Mouse (Mus musculus): ENCODE measurements around the gene Olfr267. TPM values are rescaled to one million over a fixed set of nuclear protein-coding genes. Genes with fewer than 3 reads are reported as not detected.

Gene Olfr267
- not detected in 2 replicates for polyA plus RNA-seq (2016; fragmentation: Nextera tagmentation; extraction: Ambion mirVana)

DNA sequence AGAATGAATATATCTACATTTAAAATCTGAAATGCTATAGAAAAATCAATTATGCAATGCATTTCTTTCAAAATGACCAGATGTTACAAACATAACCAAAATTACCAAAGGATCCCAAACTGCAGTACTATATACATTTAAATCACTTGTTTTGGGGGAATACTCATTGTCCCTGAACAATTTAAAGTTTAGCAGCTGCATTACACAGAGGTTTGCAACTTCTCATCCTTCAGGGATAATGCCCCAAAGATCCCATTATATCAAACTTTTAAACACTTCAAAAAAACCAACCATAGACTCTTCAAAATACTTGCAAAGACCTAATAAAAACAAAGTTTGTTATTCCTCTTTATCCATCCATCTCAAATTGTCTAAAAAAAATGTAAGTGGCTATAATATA, at the start of gene Olfr267:
TSS of gene Olfr267 (minus strand) at position 101 of the 400 bp plus-strand sequence.
- Histone ChIP-seq H3K9ac (no peak within 1 kb of the TSS), H3K27me3 (no peaks in the 10 kb centered on the region), H3K36me3 (no peaks in the 10 kb centered on the region), H3K4me3 (no peak within 1 kb of the TSS), H3K4me2 (replicated peaks) (no peak within 1 kb of the TSS), H3K4me1 (no peaks in the 10 kb centered on the region), H3K27ac (no peak within 1 kb of the TSS), H3K9me3 (no peaks in the 10 kb centered on the region)
- no peak for ATAC-seq (ENCODE audit: insufficient number of reproducible peaks, insufficient read depth, low FRiP score, low TSS enrichment)

DNA sequence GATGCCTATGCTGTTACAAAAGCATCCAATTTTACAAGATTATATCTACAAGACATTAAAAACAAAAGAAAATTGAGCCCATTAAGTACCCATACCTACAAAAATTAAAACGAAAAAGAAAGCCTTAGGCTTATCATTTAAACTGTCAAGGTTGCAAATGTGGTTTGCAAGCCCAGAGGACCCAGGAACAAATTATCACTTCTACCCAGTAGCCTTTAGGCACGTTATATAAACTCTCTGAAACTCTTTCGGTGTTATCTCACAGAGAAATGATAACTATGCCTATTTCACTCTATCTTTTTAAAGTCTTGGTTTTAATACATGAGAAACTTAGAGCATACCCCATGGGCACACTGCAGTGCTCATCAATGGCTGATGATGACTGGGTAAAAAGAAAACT, 45.4 kb upstream of the Olfr267 start:
- Histone ChIP-seq H3K4me3 (no peak overlapping the region), H3K27ac (no peak overlapping the region), H3K4me1 (no peaks in the 10 kb centered on the region), H3K36me3 (peaks cover 19% of the 10 kb centered on the region), H3K9ac (no peak overlapping the region), H3K27me3 (no peaks in the 10 kb centered on the region), H3K9me3 (no peaks in the 10 kb centered on the region), H3K4me2 (replicated peaks) (no peak overlapping the region)
- ATAC-seq (ENCODE audit: insufficient number of reproducible peaks, insufficient read depth, low FRiP score, low TSS enrichment), result no peak
- 81% methylated on average over 3 of the region's 3 CpGs for WGBS

DNA sequence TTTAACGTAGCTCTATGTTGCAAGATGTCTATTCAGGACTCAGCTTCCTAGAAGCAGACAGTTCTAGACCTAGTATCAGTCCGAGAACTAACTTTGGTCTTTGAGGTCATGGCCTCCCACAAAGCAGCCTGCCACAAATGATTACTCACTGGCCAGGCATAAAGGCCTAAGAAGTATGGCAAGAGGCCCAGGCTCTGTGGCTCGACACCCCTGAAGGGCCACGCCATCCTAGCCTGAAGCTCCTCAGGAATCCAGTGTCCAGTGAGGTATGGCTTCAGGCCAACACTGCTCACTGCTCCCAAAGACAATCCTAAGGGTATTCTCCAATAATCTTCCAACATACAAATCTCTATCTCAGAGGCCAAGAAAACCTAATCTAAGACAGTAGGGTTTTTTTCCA, 38.4 kb upstream of the Olfr267 start:
- WGBS, result 87% methylated on average over 4 of the region's 4 CpGs
- no peaks in the 10 kb centered on the region for H3K27me3 ChIP-seq
- no peaks in the 10 kb centered on the region for H3K4me1 ChIP-seq
- ATAC-seq (ENCODE audit: insufficient number of reproducible peaks, insufficient read depth, low FRiP score, low TSS enrichment), result no peak
- H3K9me3 ChIP-seq, result no peaks in the 10 kb centered on the region
- no peak overlapping the region for H3K27ac ChIP-seq
- H3K9ac ChIP-seq, result no peak overlapping the region
- H3K36me3 ChIP-seq, result peaks cover 49% of the 10 kb centered on the region
- H3K4me3 ChIP-seq, result no peak overlapping the region
- no peak overlapping the region for H3K4me2 ChIP-seq (replicated peaks)

DNA sequence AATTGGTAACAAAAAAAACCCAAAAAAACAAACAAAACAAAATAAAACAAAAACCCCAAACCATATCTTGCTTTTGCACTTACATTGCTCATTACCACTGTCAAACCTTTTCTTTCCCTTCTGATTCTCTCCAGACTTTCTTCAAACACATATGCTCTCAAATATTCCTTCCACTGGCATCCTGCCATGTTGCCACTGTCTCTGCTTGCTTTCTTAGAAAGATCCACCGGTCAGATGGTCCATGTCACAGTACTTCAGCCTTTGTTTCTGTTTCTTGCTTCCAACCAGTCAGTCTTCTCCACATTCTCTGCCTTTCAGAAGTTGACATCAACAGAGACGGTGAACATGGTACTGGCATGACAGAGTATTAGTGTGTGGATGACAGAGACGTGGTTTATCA, 857 bp downstream of the Olfr267 start:
- Histone ChIP-seq H3K36me3 (no peaks in the 10 kb centered on the region), H3K4me1 (no peaks in the 10 kb centered on the region), H3K4me2 (replicated peaks) (no peak overlapping the region), H3K9ac (no peak overlapping the region), H3K4me3 (no peak overlapping the region), H3K27ac (no peak overlapping the region), H3K9me3 (no peaks in the 10 kb centered on the region), H3K27me3 (no peaks in the 10 kb centered on the region)
- WGBS, result 69% methylated on average over 3 of the region's 3 CpGs
- no peak for ATAC-seq (ENCODE audit: insufficient number of reproducible peaks, insufficient read depth, low FRiP score, low TSS enrichment)

DNA sequence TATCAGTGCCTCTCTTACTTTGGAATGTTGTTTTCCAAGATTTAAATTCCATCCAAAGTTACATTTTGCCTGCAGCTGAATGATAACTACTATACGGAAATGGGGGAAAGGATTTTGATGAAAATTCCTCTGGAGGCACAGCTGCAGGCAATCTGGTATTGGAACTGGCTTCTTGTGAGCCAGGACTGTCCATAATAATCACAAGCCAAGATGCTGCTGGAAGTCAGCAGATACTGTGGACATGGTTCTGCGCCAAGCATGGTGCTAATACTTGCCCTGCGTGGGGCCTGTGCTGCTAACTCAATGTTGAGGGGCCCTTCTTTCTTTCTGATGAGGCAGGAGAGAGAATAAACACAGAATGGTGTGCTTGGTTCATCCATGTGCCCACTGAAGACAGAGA, 24.1 kb downstream of the Olfr267 start:
- no peaks in the 10 kb centered on the region for H3K4me1 ChIP-seq
- no peaks in the 10 kb centered on the region for H3K9me3 ChIP-seq
- no peak for ATAC-seq (ENCODE audit: insufficient number of reproducible peaks, insufficient read depth, low FRiP score, low TSS enrichment)
- no peaks in the 10 kb centered on the region for H3K27me3 ChIP-seq
- no peak overlapping the region for H3K9ac ChIP-seq
- H3K27ac ChIP-seq, result no peak overlapping the region
- H3K36me3 ChIP-seq, result no peaks in the 10 kb centered on the region
- 73% methylated on average over 3 of the region's 3 CpGs for WGBS
- no peak overlapping the region for H3K4me2 ChIP-seq (replicated peaks)
- H3K4me3 ChIP-seq, result no peak overlapping the region

DNA sequence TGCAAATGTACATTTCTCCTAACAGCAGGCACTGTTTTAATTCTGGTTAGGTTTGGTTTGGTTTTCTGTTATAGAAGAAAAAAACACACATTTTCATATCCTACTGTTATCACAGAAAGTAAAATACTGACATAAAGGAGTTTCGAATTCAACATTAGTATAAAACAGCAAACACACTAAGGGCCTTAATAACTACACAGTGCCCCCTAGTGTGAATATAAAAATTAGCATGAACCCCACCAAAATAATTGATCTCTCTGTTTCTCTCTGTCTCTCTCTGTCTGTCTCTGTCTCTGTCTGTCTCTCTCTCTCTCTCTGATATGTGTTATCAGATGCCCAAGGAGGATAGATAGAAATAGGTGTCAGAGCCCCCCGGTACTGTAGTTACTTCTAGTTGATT, 38.0 kb downstream of the Olfr267 start:
- ATAC-seq (ENCODE audit: insufficient number of reproducible peaks, insufficient read depth, low FRiP score, low TSS enrichment), result no peak
- H3K27me3 ChIP-seq, result no peaks in the 10 kb centered on the region
- no peaks in the 10 kb centered on the region for H3K9me3 ChIP-seq
- WGBS, result 53% methylated on average over 2 of the region's 2 CpGs
- H3K36me3 ChIP-seq, result no peaks in the 10 kb centered on the region
- peak overlapping the region; percentile 40 for H3K4me2 ChIP-seq (replicated peaks)
- no peak overlapping the region for H3K9ac ChIP-seq
- peaks cover 8% of the 10 kb centered on the region; the same call in 1 of the 2 replicates for H3K4me1 ChIP-seq
- no peak overlapping the region for H3K4me3 ChIP-seq
- no peak overlapping the region for H3K27ac ChIP-seq

DNA sequence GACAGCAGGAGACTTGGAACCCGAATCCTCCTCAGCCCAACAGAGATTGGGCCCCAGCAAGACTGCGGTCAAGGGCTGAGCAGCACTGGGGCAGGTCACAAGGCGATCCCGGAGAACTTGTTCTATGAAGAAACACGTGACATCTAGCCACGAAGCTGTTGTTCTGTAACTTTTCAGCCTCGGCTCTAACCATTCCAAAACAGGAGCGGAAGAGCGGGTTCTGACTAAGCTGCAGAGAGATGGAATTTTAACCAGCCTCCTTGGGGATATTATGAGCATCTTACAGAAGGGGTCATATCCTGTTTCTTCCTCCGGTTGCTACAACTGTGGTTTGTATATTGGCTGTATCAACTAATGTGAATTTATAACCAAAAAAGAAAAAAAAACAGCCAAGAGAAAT, 38.4 kb downstream of the Olfr267 start:
- 18% methylated on average over 10 of the region's 10 CpGs for WGBS
- peak overlapping the region; percentile 82 for H3K27ac ChIP-seq
- no peak; the same call in 1 of the 2 replicates for ATAC-seq (ENCODE audit: insufficient number of reproducible peaks, insufficient read depth, low FRiP score, low TSS enrichment)
- no peak overlapping the region for H3K4me3 ChIP-seq
- no peaks in the 10 kb centered on the region for H3K27me3 ChIP-seq
- H3K4me2 ChIP-seq (replicated peaks), result peak overlapping the region; percentile 40
- no peak overlapping the region for H3K9ac ChIP-seq
- H3K9me3 ChIP-seq, result no peaks in the 10 kb centered on the region
- H3K4me1 ChIP-seq, result peaks cover 8% of the 10 kb centered on the region; the same call in 1 of the 2 replicates
- H3K36me3 ChIP-seq, result no peaks in the 10 kb centered on the region

DNA sequence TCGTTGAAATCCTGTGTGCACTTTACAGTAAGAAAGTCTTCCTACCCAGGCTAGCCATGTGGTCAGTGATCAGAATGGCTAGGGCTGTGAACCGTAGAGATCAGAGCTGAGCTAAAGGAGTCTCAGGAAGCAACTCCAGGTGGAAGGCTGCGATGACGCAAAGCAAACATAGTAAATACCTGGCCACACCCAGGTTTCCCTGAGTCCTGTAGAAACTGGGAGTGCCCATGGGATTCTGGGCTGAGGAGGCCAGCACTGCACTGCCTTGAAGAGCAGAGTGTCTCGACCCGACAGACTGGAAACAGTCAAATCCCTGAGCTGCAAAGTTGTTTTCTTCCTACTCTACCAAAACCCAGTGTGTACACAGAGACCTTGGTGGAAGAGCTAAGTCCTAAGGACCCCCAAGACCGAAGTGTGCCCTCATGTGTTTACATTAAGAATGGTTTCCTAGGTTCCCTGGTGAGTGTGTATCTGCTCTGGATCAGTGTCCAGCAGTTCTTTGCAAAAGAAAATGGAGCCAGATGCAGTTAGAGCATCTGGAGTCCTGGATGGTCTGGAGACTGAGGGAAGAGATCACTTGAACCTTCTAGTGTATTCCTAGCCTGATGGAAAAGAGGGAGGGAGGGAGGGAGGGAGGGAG, 41.8 kb downstream of the Olfr267 start:
- no peak overlapping the region for H3K27ac ChIP-seq
- no peak for ATAC-seq (ENCODE audit: insufficient number of reproducible peaks, insufficient read depth, low FRiP score, low TSS enrichment)
- no peak overlapping the region for H3K4me3 ChIP-seq
- no peaks in the 10 kb centered on the region for H3K27me3 ChIP-seq
- no peak overlapping the region for H3K9ac ChIP-seq
- peaks cover 8% of the 10 kb centered on the region; the same call in 1 of the 2 replicates for H3K4me1 ChIP-seq
- 87% methylated on average over 7 of the region's 7 CpGs for WGBS
- no peaks in the 10 kb centered on the region for H3K9me3 ChIP-seq
- H3K4me2 ChIP-seq (replicated peaks), result no peak overlapping the region
- H3K36me3 ChIP-seq, result no peaks in the 10 kb centered on the region

DNA sequence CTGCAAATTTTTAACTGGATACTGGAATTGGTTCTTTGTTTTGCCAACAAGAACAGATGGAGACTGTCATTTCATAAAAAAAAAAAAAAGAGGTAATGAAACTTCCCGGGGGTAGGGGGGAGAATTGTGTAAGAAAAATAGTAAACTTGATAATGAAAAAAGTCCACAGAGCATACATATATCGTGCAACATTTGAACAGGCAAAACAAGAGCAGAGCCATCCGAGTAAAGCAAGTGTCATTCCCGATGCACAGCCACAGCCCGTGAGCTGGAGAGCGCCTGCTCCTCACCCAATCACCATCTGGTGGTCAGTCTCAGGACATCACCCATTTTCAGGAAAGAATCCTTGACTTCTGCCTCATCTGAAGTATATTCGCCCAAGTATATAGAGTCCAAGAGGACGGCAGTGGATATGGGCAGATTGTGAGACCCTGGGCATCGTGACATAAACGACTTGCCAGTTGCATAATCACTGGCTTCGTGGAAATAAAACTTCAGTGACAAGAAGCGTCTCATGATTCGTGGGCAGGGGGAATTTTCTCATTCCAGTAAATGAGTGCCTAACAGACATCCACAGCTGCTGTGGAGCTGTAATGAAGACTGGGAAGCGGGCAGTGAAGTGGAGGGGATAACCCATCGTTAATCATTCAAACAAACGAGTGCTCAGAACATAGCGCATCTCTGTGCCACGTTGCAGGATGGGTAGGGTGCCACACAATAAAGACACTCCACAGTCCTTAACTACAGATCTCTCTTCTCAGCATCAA, 50.5 kb downstream of the Olfr267 start:
- no peak overlapping the region for H3K9ac ChIP-seq
- ATAC-seq (ENCODE audit: insufficient number of reproducible peaks, insufficient read depth, low FRiP score, low TSS enrichment), result no peak

More for the DNA sequence above, 50.5 kb downstream of the Olfr267 start:
- H3K27ac ChIP-seq, result no peak overlapping the region
- H3K4me3 ChIP-seq, result no peak overlapping the region
- no peaks in the 10 kb centered on the region for H3K9me3 ChIP-seq
- H3K4me1 ChIP-seq, result 0 out of 2 replicates have a peak, but pooled peaks cover 3% of the 10 kb centered on the region
- H3K27me3 ChIP-seq, result no peaks in the 10 kb centered on the region
- no peak overlapping the region for H3K4me2 ChIP-seq (replicated peaks)
- no peaks in the 10 kb centered on the region for H3K36me3 ChIP-seq
- 88% methylated on average over 18 of the region's 18 CpGs for WGBS

Other genes starting within 250 kb of the Olfr267 start
- 194 and 195 TPM in 2 replicates for gene Lpar1, start 233.8 kb downstream of the Olfr267 start, polyA plus RNA-seq (2016; fragmentation: Nextera tagmentation; extraction: Ambion mirVana)
- 42.3 and 44.7 TPM in 2 replicates for gene Ecpas, start 125.0 kb upstream of the Olfr267 start, polyA plus RNA-seq (2016; fragmentation: Nextera tagmentation; extraction: Ambion mirVana)
- gene Zkscan16, start 155.9 kb upstream of the Olfr267 start, polyA plus RNA-seq (2016; fragmentation: Nextera tagmentation; extraction: Ambion mirVana), result 1.3 and 1.5 TPM in 2 replicates
- gene Ptgr1, start 199.4 kb upstream of the Olfr267 start, polyA plus RNA-seq (2016; fragmentation: Nextera tagmentation; extraction: Ambion mirVana), result 21.3 and 24.2 TPM in 2 replicates
- gene Dnajc25, start 207.3 kb upstream of the Olfr267 start, polyA plus RNA-seq (2016; fragmentation: Nextera tagmentation; extraction: Ambion mirVana), result 11.0 and 11.4 TPM in 2 replicates
- gene Gm20503, start 215.5 kb upstream of the Olfr267 start, polyA plus RNA-seq (2016; fragmentation: Nextera tagmentation; extraction: Ambion mirVana), result 15.4 and 17.9 TPM in 2 replicates
- gene Gng10, start 247.4 kb upstream of the Olfr267 start, polyA plus RNA-seq (2016; fragmentation: Nextera tagmentation; extraction: Ambion mirVana), result 181 and 183 TPM in 2 replicates